Mouse (Mus musculus): ENCODE data around the gene Notch1. TPM values are rescaled to one million over a fixed set of nuclear protein-coding genes. Genes with fewer than 3 reads are reported as not detected.

The Notch1 gene
- polyA plus RNA-seq, 1 experiment from 2014 or later = 47.5 TPM

DNA sequence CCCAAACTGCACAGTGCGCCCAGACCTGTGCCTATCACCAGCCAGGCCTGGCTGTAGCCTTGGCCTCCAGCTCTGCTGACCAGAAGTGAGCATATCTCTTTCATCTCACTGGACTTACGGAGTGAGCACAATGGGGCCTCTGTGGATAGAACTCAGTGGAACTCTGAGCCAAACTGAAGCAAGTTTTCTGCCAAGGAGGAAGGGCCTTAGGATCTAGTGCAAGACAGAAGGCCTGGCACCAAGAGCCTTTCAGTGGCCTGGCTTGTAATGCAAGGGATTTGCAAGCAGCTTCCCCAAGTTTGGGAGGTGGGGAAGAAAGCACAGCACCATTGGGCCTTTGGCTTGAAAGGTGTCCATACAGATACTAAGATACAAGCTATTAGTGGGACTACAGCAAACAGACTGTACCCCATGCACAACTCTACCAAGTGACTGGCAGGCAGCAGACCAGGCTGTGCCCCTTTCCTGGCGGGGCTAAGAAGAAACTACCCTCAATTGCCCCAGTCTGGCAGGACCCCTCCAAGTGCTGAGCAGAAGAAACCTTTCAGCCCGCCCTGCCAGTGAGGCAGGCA lies 16.4 kb downstream of the Notch1 start:
- Histone ChIP-seq H3K36me3 (ENCODE audit: control insufficient read depth, insufficient read depth, low read length) (peaks cover 5% of the 10 kb centered on the region; the same call in 1 of the 2 replicates), H3K4me1 (ENCODE audit: control insufficient read depth, insufficient read depth, low read length) (peaks cover 64% of the 10 kb centered on the region), H3K27me3 (ENCODE audit: control insufficient read depth, insufficient read depth, low read length) (no peaks in the 10 kb centered on the region), H3K4me2 (peak overlapping the region; percentile 42), H3K4me3 (ENCODE audit: low read depth, low read length) (peak overlapping the region; percentile 12), H3K9ac (ENCODE audit: low read length) (peak overlapping the region; percentile 44), H3K9me3 (ENCODE audit: control insufficient read depth, low read length) (no peaks in the 10 kb centered on the region), H3K27ac (ENCODE audit: low read depth, low read length) (peak overlapping the region; percentile 92)
- DNase-seq (ENCODE audit: low spot score, missing footprints) = peak; percentile 94
- ATAC-seq (ENCODE audit: low FRiP score) = no peak
- 39% methylated on average over 4 of the region's 4 CpGs for WGBS

DNA sequence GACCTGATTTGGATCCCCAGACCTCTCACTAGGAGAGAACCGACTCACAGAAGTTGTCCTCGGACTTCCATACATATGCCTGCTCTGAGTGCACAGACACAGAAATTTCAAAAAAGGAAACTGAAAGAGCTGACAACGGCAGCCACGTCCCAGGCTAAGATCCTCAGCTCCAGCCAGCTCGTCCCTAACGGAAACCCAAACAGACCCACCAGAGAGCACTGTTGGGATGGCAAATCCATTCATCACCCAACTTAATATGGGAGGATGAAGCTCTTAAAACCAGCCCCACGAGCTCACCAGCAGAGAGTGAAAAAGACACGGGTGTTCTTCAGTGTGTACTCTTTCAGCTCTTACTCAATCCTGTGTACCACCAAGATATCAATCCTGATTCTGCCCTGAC lies 17.8 kb downstream of the Notch1 start:
- no peak overlapping the region for H3K27ac ChIP-seq (ENCODE audit: low read depth, low read length)
- H3K27me3 ChIP-seq (ENCODE audit: control insufficient read depth, insufficient read depth, low read length) = no peaks in the 10 kb centered on the region
- H3K36me3 ChIP-seq (ENCODE audit: control insufficient read depth, insufficient read depth, low read length) = peaks cover 5% of the 10 kb centered on the region; the same call in 1 of the 2 replicates
- WGBS = 78% methylated on average over 8 of the region's 8 CpGs
- H3K4me3 ChIP-seq (ENCODE audit: low read depth, low read length) = no peak overlapping the region
- DNase-seq (ENCODE audit: low spot score, missing footprints) (no peak), ATAC-seq (ENCODE audit: low FRiP score) (no peak)
- H3K9ac ChIP-seq (ENCODE audit: low read length) = 0 out of 2 replicates have a peak overlapping the region, but pooled peaks have one; percentile 1
- no peak overlapping the region; the same call in 1 of the 2 replicates for H3K4me2 ChIP-seq
- no peaks in the 10 kb centered on the region for H3K9me3 ChIP-seq (ENCODE audit: control insufficient read depth, low read length)
- peaks cover 66% of the 10 kb centered on the region for H3K4me1 ChIP-seq (ENCODE audit: control insufficient read depth, insufficient read depth, low read length)

DNA sequence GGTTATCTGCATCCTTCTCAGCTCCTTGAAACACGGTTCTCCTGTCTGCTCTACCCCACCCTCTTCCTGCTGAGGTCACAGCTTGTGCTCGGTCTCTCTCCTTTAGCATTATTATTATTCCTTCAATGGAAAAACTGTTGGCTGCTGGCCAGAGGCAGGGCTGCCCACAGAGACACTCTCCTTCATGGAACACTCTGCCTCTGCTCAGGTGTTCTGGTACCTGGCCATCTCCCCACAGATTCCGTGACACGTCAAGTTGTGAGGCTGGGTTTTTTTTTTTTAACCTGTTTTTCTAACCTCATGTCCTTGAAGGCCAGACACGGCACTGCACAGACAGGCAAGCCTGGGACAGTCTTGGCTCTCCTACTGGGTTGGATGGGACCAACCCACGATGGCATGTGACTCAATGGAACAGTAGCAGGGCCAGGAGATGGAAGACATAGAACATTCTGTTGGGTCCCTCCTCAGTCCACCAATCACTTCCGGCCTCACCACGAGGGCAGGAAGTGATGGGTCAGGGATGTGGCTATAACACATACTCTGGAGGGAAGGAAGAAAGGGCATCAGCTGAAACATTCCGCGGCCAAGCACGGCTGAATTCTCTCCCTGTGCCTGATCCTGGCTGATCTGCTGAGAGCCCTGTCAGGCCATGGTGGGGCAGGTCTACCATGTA lies 18.5 kb downstream of the Notch1 start:
- no peak for ATAC-seq (ENCODE audit: low FRiP score)
- Histone ChIP-seq H3K27ac (ENCODE audit: low read depth, low read length) (no peak overlapping the region), H3K4me1 (ENCODE audit: control insufficient read depth, insufficient read depth, low read length) (peaks cover 73% of the 10 kb centered on the region)

DNA sequence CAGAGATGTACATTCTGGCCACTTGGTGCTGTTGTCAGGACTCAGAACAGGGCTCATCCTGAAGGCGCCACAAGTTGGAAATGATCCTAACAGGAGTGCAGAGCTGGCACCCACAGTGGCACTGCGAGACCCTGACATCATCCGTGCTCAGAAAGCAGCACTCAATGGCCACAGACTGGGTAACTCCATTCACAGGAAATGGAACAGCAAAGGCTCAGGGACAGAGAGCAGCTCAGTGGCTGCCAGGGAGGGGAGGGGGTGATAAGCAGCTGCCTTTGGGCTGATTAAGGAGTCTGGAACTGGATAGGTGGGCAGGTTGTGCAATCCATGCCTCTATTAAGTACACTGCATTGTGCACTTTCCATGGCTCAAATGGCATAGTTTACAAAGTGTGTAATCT lies 20.0 kb downstream of the Notch1 start:
- no peak overlapping the region for H3K27ac ChIP-seq (ENCODE audit: low read depth, low read length)
- no peaks in the 10 kb centered on the region for H3K27me3 ChIP-seq (ENCODE audit: control insufficient read depth, insufficient read depth, low read length)
- no peak overlapping the region for H3K4me2 ChIP-seq
- WGBS = 92% methylated on average over 3 of the region's 3 CpGs
- ATAC-seq (ENCODE audit: low FRiP score) = no peak
- no peaks in the 10 kb centered on the region for H3K9me3 ChIP-seq (ENCODE audit: control insufficient read depth, low read length)
- no peak overlapping the region for H3K9ac ChIP-seq (ENCODE audit: low read length)
- H3K4me1 ChIP-seq (ENCODE audit: control insufficient read depth, insufficient read depth, low read length) = peaks cover 86% of the 10 kb centered on the region
- no peak overlapping the region for H3K4me3 ChIP-seq (ENCODE audit: low read depth, low read length)
- no peak for DNase-seq (ENCODE audit: low spot score, missing footprints)
- H3K36me3 ChIP-seq (ENCODE audit: control insufficient read depth, insufficient read depth, low read length) = peaks cover 7% of the 10 kb centered on the region; the same call in 1 of the 2 replicates

More for the DNA sequence above, 18.5 kb downstream of the Notch1 start:
- DNase-seq (ENCODE audit: low spot score, missing footprints) = no peak
- peaks cover 5% of the 10 kb centered on the region; the same call in 1 of the 2 replicates for H3K36me3 ChIP-seq (ENCODE audit: control insufficient read depth, insufficient read depth, low read length)
- no peaks in the 10 kb centered on the region for H3K27me3 ChIP-seq (ENCODE audit: control insufficient read depth, insufficient read depth, low read length)
- no peak overlapping the region for H3K4me3 ChIP-seq (ENCODE audit: low read depth, low read length)
- 78% methylated on average over 11 of the region's 11 CpGs for WGBS
- H3K9me3 ChIP-seq (ENCODE audit: control insufficient read depth, low read length) = no peaks in the 10 kb centered on the region
- no peak overlapping the region; the same call in 1 of the 2 replicates for H3K4me2 ChIP-seq
- no peak overlapping the region for H3K9ac ChIP-seq (ENCODE audit: low read length)

DNA sequence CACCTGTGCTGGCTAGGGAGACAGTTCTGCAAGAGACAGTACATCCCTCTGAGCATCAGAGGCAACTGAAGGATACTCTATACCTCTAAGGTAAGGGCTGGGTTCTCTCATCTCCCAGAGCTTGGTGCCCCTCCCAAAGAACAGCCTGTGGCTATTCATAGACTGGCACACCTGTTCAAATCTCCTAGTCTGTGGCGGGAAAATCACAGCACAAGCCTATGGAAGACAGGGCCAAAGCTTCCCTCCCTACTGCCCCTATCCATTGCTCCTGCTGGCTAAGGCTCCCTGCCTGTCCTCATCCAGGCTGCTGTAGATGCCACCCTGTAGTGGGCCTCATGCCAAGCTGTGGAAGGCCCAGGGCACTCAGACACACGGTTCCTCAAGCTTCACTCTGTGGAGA lies 20.8 kb downstream of the Notch1 start:
- Histone ChIP-seq H3K9ac (ENCODE audit: low read length) (no peak overlapping the region), H3K9me3 (ENCODE audit: control insufficient read depth, low read length) (no peaks in the 10 kb centered on the region), H3K36me3 (ENCODE audit: control insufficient read depth, insufficient read depth, low read length) (peaks cover 7% of the 10 kb centered on the region; the same call in 1 of the 2 replicates), H3K27me3 (ENCODE audit: control insufficient read depth, insufficient read depth, low read length) (no peaks in the 10 kb centered on the region), H3K4me1 (ENCODE audit: control insufficient read depth, insufficient read depth, low read length) (peaks cover 90% of the 10 kb centered on the region), H3K4me3 (ENCODE audit: low read depth, low read length) (no peak overlapping the region), H3K4me2 (no peak overlapping the region), H3K27ac (ENCODE audit: low read depth, low read length) (no peak overlapping the region)
- DNase-seq (ENCODE audit: low spot score, missing footprints) (no peak), ATAC-seq (ENCODE audit: low FRiP score) (no peak)
- 92% methylated on average over 2 of the region's 2 CpGs for WGBS

DNA sequence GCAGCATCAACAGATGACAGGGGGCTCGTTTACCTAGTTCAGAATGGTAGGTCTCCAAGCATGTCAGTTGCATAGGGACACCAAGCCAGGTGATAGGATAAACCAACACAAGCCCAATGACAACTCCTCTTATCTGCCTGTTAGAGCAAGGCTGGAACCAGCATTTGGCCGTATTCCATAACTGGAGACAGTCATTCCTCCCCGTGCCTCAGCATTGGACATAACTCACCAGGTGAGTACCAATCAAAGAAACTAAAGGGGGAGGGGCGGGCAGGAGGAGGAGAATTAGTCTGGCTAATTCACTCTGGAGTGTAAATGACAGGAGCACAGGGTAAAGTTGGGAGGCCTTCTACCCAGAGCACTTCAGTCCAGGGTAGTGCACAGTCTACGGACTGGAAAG lies 21.5 kb downstream of the Notch1 start:
- no peak for ATAC-seq (ENCODE audit: low FRiP score)
- no peaks in the 10 kb centered on the region for H3K9me3 ChIP-seq (ENCODE audit: control insufficient read depth, low read length)
- H3K36me3 ChIP-seq (ENCODE audit: control insufficient read depth, insufficient read depth, low read length) = peaks cover 7% of the 10 kb centered on the region; the same call in 1 of the 2 replicates
- DNase-seq (ENCODE audit: low spot score, missing footprints) = no peak
- no peak overlapping the region for H3K4me3 ChIP-seq (ENCODE audit: low read depth, low read length)
- no peak overlapping the region for H3K27ac ChIP-seq (ENCODE audit: low read depth, low read length)
- H3K27me3 ChIP-seq (ENCODE audit: control insufficient read depth, insufficient read depth, low read length) = no peaks in the 10 kb centered on the region
- H3K9ac ChIP-seq (ENCODE audit: low read length) = no peak overlapping the region
- H3K4me1 ChIP-seq (ENCODE audit: control insufficient read depth, insufficient read depth, low read length) = peaks cover 92% of the 10 kb centered on the region
- no peak overlapping the region for H3K4me2 ChIP-seq
- WGBS = 80% methylated on average over 5 of the region's 5 CpGs

DNA sequence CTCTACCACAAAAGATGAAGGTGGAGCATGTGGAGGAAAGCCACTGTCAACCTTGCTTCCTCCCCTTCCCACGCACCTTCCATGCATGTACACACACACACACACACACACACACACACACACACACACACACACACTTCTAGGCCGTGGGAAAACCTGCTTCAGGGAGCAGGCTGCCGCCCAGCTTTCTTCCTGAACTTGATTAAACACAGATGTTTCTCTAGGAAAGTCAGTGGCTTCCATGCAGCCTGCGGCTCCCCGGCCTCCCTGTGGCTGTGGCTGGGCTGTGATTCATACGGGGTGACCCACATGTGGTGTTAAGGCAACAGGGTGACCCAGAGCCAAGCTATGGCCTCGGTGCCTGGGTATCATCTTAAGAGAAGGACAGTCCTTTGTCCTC lies 22.1 kb downstream of the Notch1 start:
- Histone ChIP-seq H3K4me3 (ENCODE audit: low read depth, low read length) (no peak overlapping the region), H3K4me2 (no peak overlapping the region; the same call in 1 of the 2 replicates), H3K36me3 (ENCODE audit: control insufficient read depth, insufficient read depth, low read length) (peaks cover 7% of the 10 kb centered on the region; the same call in 1 of the 2 replicates), H3K27me3 (ENCODE audit: control insufficient read depth, insufficient read depth, low read length) (no peaks in the 10 kb centered on the region), H3K4me1 (ENCODE audit: control insufficient read depth, insufficient read depth, low read length) (peaks cover 92% of the 10 kb centered on the region), H3K9me3 (ENCODE audit: control insufficient read depth, low read length) (no peaks in the 10 kb centered on the region), H3K27ac (ENCODE audit: low read depth, low read length) (peak overlapping the region; percentile 32; the same call in 1 of the 2 replicates), H3K9ac (ENCODE audit: low read length) (no peak overlapping the region)
- no peak for ATAC-seq (ENCODE audit: low FRiP score)
- WGBS = 82% methylated on average over 7 of the region's 7 CpGs
- no peak for DNase-seq (ENCODE audit: low spot score, missing footprints)

DNA sequence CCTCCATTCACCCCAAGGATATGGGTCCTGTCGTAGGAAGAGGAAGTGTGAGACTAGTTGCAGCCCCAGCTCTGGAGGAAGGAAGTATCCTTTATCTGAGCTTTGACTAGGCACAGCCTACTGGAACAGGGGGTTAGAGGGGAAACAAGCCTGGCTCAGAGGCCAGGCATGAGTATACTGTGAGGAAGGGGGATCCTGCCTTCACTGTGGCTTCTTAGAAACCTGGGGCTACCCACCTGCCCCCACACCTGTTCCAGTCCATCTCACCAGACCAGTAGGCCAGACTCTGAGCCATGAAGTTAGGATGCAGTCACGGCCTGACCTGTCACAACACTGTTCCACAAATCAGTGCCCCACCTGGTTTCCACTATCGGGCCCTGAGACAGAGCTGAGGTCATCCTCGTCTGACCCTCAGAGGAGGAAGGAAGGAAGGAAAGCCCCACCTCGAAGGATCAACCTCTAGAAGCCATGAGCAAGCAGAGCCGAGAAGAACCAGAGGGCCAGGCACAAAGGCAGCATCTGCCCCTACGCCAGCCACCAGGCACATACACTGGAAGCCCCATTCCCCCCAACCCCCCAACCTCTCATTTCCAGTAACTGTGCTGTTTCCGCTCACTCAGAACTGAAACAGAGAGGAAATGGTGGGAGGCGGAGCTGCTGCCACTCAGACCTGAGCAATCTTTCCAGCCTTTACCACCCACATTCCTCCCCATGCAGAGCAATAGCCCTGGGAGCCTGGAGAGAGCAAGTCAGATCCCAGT lies 23.3 kb downstream of the Notch1 start:
- H3K36me3 ChIP-seq (ENCODE audit: control insufficient read depth, insufficient read depth, low read length) = peaks cover 5% of the 10 kb centered on the region; the same call in 1 of the 2 replicates
- H3K4me3 ChIP-seq (ENCODE audit: low read depth, low read length) = no peak overlapping the region
- no peaks in the 10 kb centered on the region for H3K9me3 ChIP-seq (ENCODE audit: control insufficient read depth, low read length)
- peak overlapping the region; percentile 17; the same call in 1 of the 2 replicates for H3K9ac ChIP-seq (ENCODE audit: low read length)
- DNase-seq (ENCODE audit: low spot score, missing footprints) (peak; percentile 88), ATAC-seq (ENCODE audit: low FRiP score) (no peak)
- H3K4me2 ChIP-seq = peak overlapping the region; percentile 19; the same call in 1 of the 2 replicates
- peak overlapping the region; percentile 40; the same call in 1 of the 2 replicates for H3K27ac ChIP-seq (ENCODE audit: low read depth, low read length)
- 43% methylated on average over 9 of the region's 9 CpGs for WGBS
- peaks cover 92% of the 10 kb centered on the region for H3K4me1 ChIP-seq (ENCODE audit: control insufficient read depth, insufficient read depth, low read length)
- H3K27me3 ChIP-seq (ENCODE audit: control insufficient read depth, insufficient read depth, low read length) = no peaks in the 10 kb centered on the region

Data from midbrain, embryonic 11.5 days (tissue).